Mouse (Mus musculus) ES-Bruce4 (cell line): ENCODE measurements around the gene Lrrc37a. TPM values are rescaled to one million over a fixed set of nuclear protein-coding genes. Genes with fewer than 3 reads are reported as not detected.

ENCODE experiments used
- H3K27ac ChIP-seq: 2 replicates; pipeline ENCODE4 v1.5.1; 2012; ENCODE audit warnings: low read length, inconsistent platforms; ENCODE audit not compliant: insufficient read depth
- H3K27me3 ChIP-seq: 2 replicates; pipeline ENCODE4 v1.6.1; 2012; ENCODE audit warnings: mild to moderate bottlenecking, low read length, inconsistent platforms; ENCODE audit not compliant: control insufficient read depth, poor library complexity, insufficient read depth, severe bottlenecking
- H3K36me3 ChIP-seq: 2 replicates; pipeline ENCODE4 v1.6.1; 2012; ENCODE audit warnings: inconsistent platforms, mild to moderate bottlenecking, low read length, moderate library complexity; ENCODE audit not compliant: control insufficient read depth, poor library complexity, insufficient read depth, severe bottlenecking
- H3K4me1 ChIP-seq: one replicate; pipeline ENCODE4 v1.8.1; 2011; ENCODE audit warnings: low read length; ENCODE audit not compliant: control insufficient read depth, insufficient read depth
- H3K4me3 ChIP-seq: 2 replicates; pipeline ENCODE4 v1.5.1; 2011; ENCODE audit warnings: low read depth, mild to moderate bottlenecking, low read length
- H3K9ac ChIP-seq: 2 replicates; pipeline ENCODE4 v1.6.1; 2012; ENCODE audit warnings: low read depth, mild to moderate bottlenecking, inconsistent platforms; ENCODE audit not compliant: poor library complexity, severe bottlenecking
- H3K9me3 ChIP-seq: replicated peaks from 2 replicates; pipeline ENCODE4 v1.6.1; 2012; ENCODE audit warnings: mild to moderate bottlenecking, low read length, inconsistent platforms; ENCODE audit not compliant: control insufficient read depth, poor library complexity, insufficient read depth, severe bottlenecking
- CTCF ChIP-seq: IDR thresholded peaks from one replicate; pipeline ENCODE4 v1.8.1; 2011; ENCODE audit warnings: low read depth, low read length
- EP300 ChIP-seq: IDR thresholded peaks from 2 replicates; pipeline ENCODE4 v1.6.1; 2011; ENCODE audit warnings: low read depth, low read length; ENCODE audit not compliant: insufficient read depth
- POLR2A ChIP-seq: IDR thresholded peaks from one replicate; pipeline ENCODE4 v1.8.1; 2011; ENCODE audit warnings: low read length; ENCODE audit not compliant: insufficient read depth
- polyA plus RNA-seq: library from polyadenylated mRNA; stranded (reverse); fragments of >200 nt; gene quantifications from 2 replicates; pipeline ENCODE4 v1.2.4, GENCODE M21; 2011; ENCODE audit warnings: low read depth; ENCODE audit not compliant: missing spikeins, insufficient read depth, insufficient read length

The Lrrc37a gene
- polyA plus RNA-seq, 1 experiment: not detected

DNA sequence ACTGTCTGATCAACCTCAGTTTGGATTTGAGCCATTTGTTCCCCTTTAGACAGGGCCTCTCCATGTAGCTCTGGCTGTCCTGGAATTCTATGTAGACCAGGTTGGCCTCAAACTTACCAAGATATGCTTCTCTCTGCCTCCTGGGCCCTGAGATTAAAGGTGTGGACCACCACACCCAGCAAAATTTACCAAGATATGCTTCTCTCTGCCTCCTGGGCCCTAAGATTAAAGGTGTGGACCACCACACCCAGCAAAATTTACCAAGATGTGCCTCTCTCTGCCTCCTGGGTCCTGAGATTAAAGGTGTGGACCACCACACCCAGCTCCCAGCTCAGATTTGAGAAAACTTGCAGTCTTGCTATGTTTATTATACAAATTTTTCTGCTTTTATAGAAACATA lies 99.8 kb downstream of the Lrrc37a start:
- peaks cover 11% of the 10 kb centered on the region for H3K4me1 ChIP-seq
- no peak overlapping the region for H3K4me3 ChIP-seq
- TF ChIP-seq CTCF: no peak
- no peak for TF ChIP-seq POLR2A
- no peak for TF ChIP-seq EP300
- peaks cover 40% of the 10 kb centered on the region for H3K36me3 ChIP-seq
- no peaks in the 10 kb centered on the region for H3K27me3 ChIP-seq
- H3K27ac ChIP-seq: peak overlapping the region; percentile 89
- 0 out of 2 replicates have a peak, but pooled peaks cover 4% of the 10 kb centered on the region for H3K9me3 ChIP-seq
- H3K9ac ChIP-seq: no peak overlapping the region

DNA sequence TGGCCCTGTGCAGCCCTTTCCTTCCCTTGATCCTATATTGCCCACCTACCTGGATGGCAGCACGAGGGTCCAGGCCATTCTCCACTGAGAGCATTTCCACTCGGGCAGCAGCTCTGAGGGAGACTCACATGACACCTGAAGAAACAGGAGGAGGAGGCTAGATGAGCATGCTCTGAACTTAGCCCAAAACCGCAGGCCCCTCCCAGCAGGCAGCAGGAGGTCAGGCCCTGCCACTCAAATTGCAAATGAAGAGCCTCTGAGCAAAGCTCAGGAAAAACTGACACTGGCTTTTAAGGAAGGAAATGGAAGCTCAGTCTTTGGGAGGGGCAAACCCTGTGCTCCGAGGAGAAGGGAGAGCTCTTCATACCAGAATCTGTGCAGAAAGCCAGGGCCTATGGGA lies 100.6 kb downstream of the Lrrc37a start:
- Histone ChIP-seq H3K9me3 (0 out of 2 replicates have a peak, but pooled peaks cover 4% of the 10 kb centered on the region), H3K4me3 (peak overlapping the region; percentile 65), H3K4me1 (peaks cover 8% of the 10 kb centered on the region), H3K27ac (peak overlapping the region; percentile 89), H3K27me3 (no peaks in the 10 kb centered on the region), H3K9ac (peak overlapping the region; percentile 40), H3K36me3 (peaks cover 42% of the 10 kb centered on the region)
- TF ChIP-seq EP300 (peak; percentile 37; the same call in 1 of the 2 replicates), POLR2A (no peak)

DNA sequence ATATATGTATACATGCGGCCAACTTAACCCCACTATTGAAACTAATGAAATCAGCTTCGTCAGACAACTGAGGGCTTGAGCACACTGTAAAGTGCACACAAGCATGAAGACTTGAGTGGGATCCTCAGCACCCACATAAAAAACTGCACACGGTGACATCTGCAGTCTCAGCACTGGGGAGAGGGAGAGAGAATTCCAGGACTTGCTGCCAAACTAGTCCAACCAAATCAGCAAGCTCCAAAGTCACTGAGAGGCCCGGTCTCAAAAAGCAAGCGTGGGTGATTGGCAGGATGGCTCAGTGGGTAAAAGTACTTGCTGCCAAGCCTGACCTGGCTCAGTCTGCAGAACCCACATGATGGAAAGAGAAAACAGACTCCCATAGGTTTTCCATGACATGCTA lies 101.7 kb downstream of the Lrrc37a start:
- peaks cover 37% of the 10 kb centered on the region for H3K36me3 ChIP-seq
- peak overlapping the region; percentile 32 for H3K4me3 ChIP-seq

DNA sequence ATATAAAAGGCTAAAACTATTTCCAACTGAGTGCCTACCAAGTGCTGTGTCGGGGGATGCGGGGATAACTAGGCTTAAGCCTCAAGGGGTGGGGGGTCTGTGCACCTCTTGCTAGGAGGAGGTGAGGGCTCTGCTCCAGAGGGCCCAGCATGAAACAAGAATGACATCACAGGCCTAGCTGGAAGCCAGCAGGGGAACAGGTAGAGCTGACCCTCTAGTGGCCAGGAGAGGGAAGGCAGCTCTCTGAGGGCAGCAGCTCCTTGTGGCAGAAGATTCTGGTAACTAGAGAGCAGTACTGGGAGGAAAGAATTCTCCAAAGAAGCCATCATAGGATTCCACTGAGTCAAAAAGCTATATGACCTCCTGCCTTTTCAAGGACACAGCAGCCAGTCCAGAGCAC lies 102.2 kb downstream of the Lrrc37a start:
- no peak overlapping the region for H3K4me3 ChIP-seq

More for the DNA sequence above, 101.7 kb downstream of the Lrrc37a start:
- TF ChIP-seq CTCF (no peak), EP300 (no peak), POLR2A (no peak)
- Histone ChIP-seq H3K9me3 (0 out of 2 replicates have a peak, but pooled peaks cover 4% of the 10 kb centered on the region), H3K9ac (peak overlapping the region; percentile 40), H3K27ac (peak overlapping the region; percentile 89), H3K4me1 (peaks cover 5% of the 10 kb centered on the region), H3K27me3 (no peaks in the 10 kb centered on the region)

More for the DNA sequence above, 102.2 kb downstream of the Lrrc37a start:
- H3K9me3 ChIP-seq: 0 out of 2 replicates have a peak, but pooled peaks cover 4% of the 10 kb centered on the region
- peaks cover 42% of the 10 kb centered on the region for H3K36me3 ChIP-seq
- H3K9ac ChIP-seq: peak overlapping the region; percentile 40; the same call in 1 of the 2 replicates
- TF ChIP-seq CTCF (peak; percentile 79), EP300 (no peak)
- H3K4me1 ChIP-seq: peaks cover 5% of the 10 kb centered on the region
- no peaks in the 10 kb centered on the region for H3K27me3 ChIP-seq
- peak overlapping the region; percentile 89; the same call in 1 of the 2 replicates for H3K27ac ChIP-seq

Other genes with a start within 250 kb of the Lrrc37a start
- gene Map3k14, start 237.1 kb downstream of the Lrrc37a start, polyA plus RNA-seq: 2.2 and 3.3 TPM in 2 replicates
- gene Arhgap27, start 140.9 kb downstream of the Lrrc37a start, polyA plus RNA-seq: 8.5 and 9.8 TPM in 2 replicates
- gene Plekhm1, start 91.9 kb downstream of the Lrrc37a start, polyA plus RNA-seq: 20.8 and 22.0 TPM in 2 replicates
- not detected in 2 replicates for gene Gm884, start 116.5 kb upstream of the Lrrc37a start, polyA plus RNA-seq
- gene Lyzl6, start 134.3 kb upstream of the Lrrc37a start, polyA plus RNA-seq: not detected in 2 replicates
- gene Rprml, start 145.0 kb upstream of the Lrrc37a start, polyA plus RNA-seq: not detected in 2 replicates
- gene Gosr2, start 193.3 kb upstream of the Lrrc37a start, polyA plus RNA-seq: 38.5 and 41.8 TPM in 2 replicates
- 0.22 TPM in 1 of 2 replicates, not detected in the other for gene Wnt9b, start 245.2 kb upstream of the Lrrc37a start, polyA plus RNA-seq